ENCODE assay signal across 15 mouse cellular contexts in genomic region chr11:3114403-3114802, GRCm38 (mm10).
"Had no signal": no experiment of that assay in that cellular context is flagged by ENCODE, and none has a peak within 500 bp of the region (broad histone marks: within the 10 kb centered on the region; RNA-seq: fewer than 3 reads in every experiment).

No protein-coding gene starts in this region.

- DNase-seq: gastrocnemius, adult 2 months; gastrocnemius, postnatal 14 days; gastrocnemius, postnatal 36 days; heart, adult 18-20 months; heart, postnatal 10 days; heart, postnatal 4 days; kidney, adult 11 months; kidney, adult 2 months; kidney, adult 9 months; kidney, postnatal 14 days; kidney, postnatal 36 days; liver; liver, embryonic 13.5 days had no signal

- ATAC-seq: hindbrain, postnatal 0 days; intestine, embryonic 16.5 days had no signal
